Mouse (Mus musculus): ENCODE data around the gene Sim2. TPM values are rescaled to one million over a fixed set of nuclear protein-coding genes. Genes with fewer than 3 reads are reported as not detected.

Sim2 gene
- 0.11 TPM in 1 of 2 replicates, not detected in the other for polyA plus RNA-seq (2014; fragmentation: Nextera tagmentation; extraction: Ambion mirVana)

GRCm38 (mm10) chr16:94084711-94085602 is at the start of gene Sim2:
Sim2 (plus strand) TSS chr16:94084931.
- peaks cover 96% of the 10 kb centered on the region for H3K27me3 ChIP-seq (ENCODE audit: control insufficient read depth, insufficient read depth, low read length)
- 0 out of 2 replicates have a peak within 1 kb of the TSS, but pooled peaks have one; percentile 21 for H3K9ac ChIP-seq (ENCODE audit: low read length)
- H3K9me3 ChIP-seq (ENCODE audit: control insufficient read depth, low read length): no peaks in the 10 kb centered on the region
- H3K27ac ChIP-seq (replicated peaks in 1 of 2; ENCODE audit: control insufficient read depth in 1 of 2, insufficient read depth in 1 of 2, low read depth in 2 of 2, low read length in 2 of 2): no peak within 1 kb of the TSS
- no peak for ATAC-seq (ENCODE audit: insufficient number of reproducible peaks, insufficient read depth, low FRiP score, low read depth)
- peak within 1 kb of the TSS; percentile 33 to 47 for H3K4me3 ChIP-seq (ENCODE audit: control insufficient read depth in 1 of 2, insufficient read depth in 1 of 2, low read depth in 1 of 2, low read length in 2 of 2)
- H3K4me2 ChIP-seq (ENCODE audit: low read length): peak within 1 kb of the TSS; percentile 80
- WGBS: under 1% methylated on average over 72 of the region's 96 CpGs
- H3K4me1 ChIP-seq (ENCODE audit: control insufficient read depth in 2 of 2, insufficient read depth in 2 of 2, low read length in 2 of 2): peaks cover 4 to 23% of the 10 kb centered on the region in 2 experiments; a peak in 3 of 4 replicates
- H3K36me3 ChIP-seq (ENCODE audit: control insufficient read depth, insufficient read depth, low read length): no peaks in the 10 kb centered on the region

- H3K4me3 ChIP-seq (ENCODE audit: control insufficient read depth in 1 of 2, insufficient read depth in 1 of 2, low read depth in 1 of 2, low read length in 2 of 2): no peak overlapping the region
- ATAC-seq (ENCODE audit: insufficient number of reproducible peaks, insufficient read depth, low FRiP score, low read depth): no peak
- no peak overlapping the region for H3K9ac ChIP-seq (ENCODE audit: low read length)
- no peak overlapping the region for H3K4me2 ChIP-seq (ENCODE audit: low read length)
- peaks cover 18% of the 10 kb centered on the region for H3K27me3 ChIP-seq (ENCODE audit: control insufficient read depth, insufficient read depth, low read length)
- no peak overlapping the region for H3K27ac ChIP-seq (replicated peaks in 1 of 2; ENCODE audit: control insufficient read depth in 1 of 2, insufficient read depth in 1 of 2, low read depth in 2 of 2, low read length in 2 of 2)
- peaks cover 3 to 5% of the 10 kb centered on the region in 2 experiments; a peak in 2 of 4 replicates for H3K4me1 ChIP-seq (ENCODE audit: control insufficient read depth in 2 of 2, insufficient read depth in 2 of 2, low read length in 2 of 2)
- H3K36me3 ChIP-seq (ENCODE audit: control insufficient read depth, insufficient read depth, low read length): no peaks in the 10 kb centered on the region
- 84% methylated on average over 7 of the region's 7 CpGs for WGBS
- no peaks in the 10 kb centered on the region for H3K9me3 ChIP-seq (ENCODE audit: control insufficient read depth, low read length)
Observed at GRCm38 (mm10) chr16:94037280-94037679, 47.5 kb upstream of the Sim2 start.

- Histone ChIP-seq H3K27ac (replicated peaks in 1 of 2; ENCODE audit: control insufficient read depth in 1 of 2, insufficient read depth in 1 of 2, low read depth in 2 of 2, low read length in 2 of 2) (no peak overlapping the region), H3K27me3 (ENCODE audit: control insufficient read depth, insufficient read depth, low read length) (peaks cover 18% of the 10 kb centered on the region), H3K4me2 (ENCODE audit: low read length) (no peak overlapping the region), H3K36me3 (ENCODE audit: control insufficient read depth, insufficient read depth, low read length) (no peaks in the 10 kb centered on the region), H3K4me3 (ENCODE audit: control insufficient read depth in 1 of 2, insufficient read depth in 1 of 2, low read depth in 1 of 2, low read length in 2 of 2) (no peak overlapping the region), H3K9me3 (ENCODE audit: control insufficient read depth, low read length) (no peaks in the 10 kb centered on the region), H3K4me1 (ENCODE audit: control insufficient read depth in 2 of 2, insufficient read depth in 2 of 2, low read length in 2 of 2) (peaks cover 3 to 5% of the 10 kb centered on the region in 2 experiments; a peak in 2 of 4 replicates), H3K9ac (ENCODE audit: low read length) (no peak overlapping the region)
- WGBS: 60% methylated on average over 12 of the region's 12 CpGs
- no peak for ATAC-seq (ENCODE audit: insufficient number of reproducible peaks, insufficient read depth, low FRiP score, low read depth)
Observed at GRCm38 (mm10) chr16:94038272-94038985, 46.3 kb upstream of the Sim2 start.

- 74% methylated on average over 9 of the region's 9 CpGs for WGBS
- Histone ChIP-seq H3K4me3 (ENCODE audit: control insufficient read depth in 1 of 2, insufficient read depth in 1 of 2, low read depth in 1 of 2, low read length in 2 of 2) (no peak overlapping the region), H3K27ac (replicated peaks in 1 of 2; ENCODE audit: control insufficient read depth in 1 of 2, insufficient read depth in 1 of 2, low read depth in 2 of 2, low read length in 2 of 2) (no peak overlapping the region), H3K36me3 (ENCODE audit: control insufficient read depth, insufficient read depth, low read length) (no peaks in the 10 kb centered on the region), H3K9ac (ENCODE audit: low read length) (no peak overlapping the region), H3K4me2 (ENCODE audit: low read length) (no peak overlapping the region), H3K27me3 (ENCODE audit: control insufficient read depth, insufficient read depth, low read length) (peaks cover 18% of the 10 kb centered on the region), H3K4me1 (ENCODE audit: control insufficient read depth in 2 of 2, insufficient read depth in 2 of 2, low read length in 2 of 2) (peaks cover 3 to 5% of the 10 kb centered on the region in 2 experiments; a peak in 2 of 4 replicates), H3K9me3 (ENCODE audit: control insufficient read depth, low read length) (no peaks in the 10 kb centered on the region)
- ATAC-seq (ENCODE audit: insufficient number of reproducible peaks, insufficient read depth, low FRiP score, low read depth): no peak
Observed at GRCm38 (mm10) chr16:94038986-94039341, 45.8 kb upstream of the Sim2 start.

- H3K4me1 ChIP-seq (ENCODE audit: control insufficient read depth in 2 of 2, insufficient read depth in 2 of 2, low read length in 2 of 2): peaks cover 3 to 5% of the 10 kb centered on the region in 2 experiments; a peak in 2 of 4 replicates
- H3K9me3 ChIP-seq (ENCODE audit: control insufficient read depth, low read length): no peaks in the 10 kb centered on the region
- H3K9ac ChIP-seq (ENCODE audit: low read length): no peak overlapping the region
- ATAC-seq (ENCODE audit: insufficient number of reproducible peaks, insufficient read depth, low FRiP score, low read depth): no peak
- WGBS: 33% methylated on average over 16 of the region's 16 CpGs
- H3K36me3 ChIP-seq (ENCODE audit: control insufficient read depth, insufficient read depth, low read length): no peaks in the 10 kb centered on the region
- H3K4me2 ChIP-seq (ENCODE audit: low read length): peak overlapping the region; percentile 42
- no peak overlapping the region; a peak in 1 of 4 replicates for H3K4me3 ChIP-seq (ENCODE audit: control insufficient read depth in 1 of 2, insufficient read depth in 1 of 2, low read depth in 1 of 2, low read length in 2 of 2)
- H3K27ac ChIP-seq (replicated peaks in 1 of 2; ENCODE audit: control insufficient read depth in 1 of 2, insufficient read depth in 1 of 2, low read depth in 2 of 2, low read length in 2 of 2): no peak overlapping the region
- H3K27me3 ChIP-seq (ENCODE audit: control insufficient read depth, insufficient read depth, low read length): peaks cover 15% of the 10 kb centered on the region
Observed at GRCm38 (mm10) chr16:94040485-94040884, 44.2 kb upstream of the Sim2 start.

- Histone ChIP-seq H3K9ac (ENCODE audit: low read length) (no peak overlapping the region), H3K36me3 (ENCODE audit: control insufficient read depth, insufficient read depth, low read length) (no peaks in the 10 kb centered on the region), H3K27me3 (ENCODE audit: control insufficient read depth, insufficient read depth, low read length) (peaks cover 14% of the 10 kb centered on the region), H3K4me1 (ENCODE audit: control insufficient read depth in 2 of 2, insufficient read depth in 2 of 2, low read length in 2 of 2) (peaks cover 3 to 5% of the 10 kb centered on the region in 2 experiments; a peak in 2 of 4 replicates), H3K27ac (replicated peaks in 1 of 2; ENCODE audit: control insufficient read depth in 1 of 2, insufficient read depth in 1 of 2, low read depth in 2 of 2, low read length in 2 of 2) (no peak overlapping the region), H3K4me3 (ENCODE audit: control insufficient read depth in 1 of 2, insufficient read depth in 1 of 2, low read depth in 1 of 2, low read length in 2 of 2) (no peak overlapping the region; a peak in 1 of 4 replicates), H3K9me3 (ENCODE audit: control insufficient read depth, low read length) (no peaks in the 10 kb centered on the region), H3K4me2 (ENCODE audit: low read length) (peak overlapping the region; percentile 42)
- WGBS: 40% methylated on average over 18 of the region's 18 CpGs
- no peak for ATAC-seq (ENCODE audit: insufficient number of reproducible peaks, insufficient read depth, low FRiP score, low read depth)
Observed at GRCm38 (mm10) chr16:94041065-94041712, 43.5 kb upstream of the Sim2 start.

GRCm38 (mm10) chr16:94043797-94044196 is 40.9 kb upstream of the Sim2 start:
- no peak overlapping the region for H3K4me2 ChIP-seq (ENCODE audit: low read length)
- H3K4me1 ChIP-seq (ENCODE audit: control insufficient read depth in 2 of 2, insufficient read depth in 2 of 2, low read length in 2 of 2): peaks cover 3 to 5% of the 10 kb centered on the region in 2 experiments; a peak in 1 of 4 replicates
- no peak overlapping the region for H3K4me3 ChIP-seq (ENCODE audit: control insufficient read depth in 1 of 2, insufficient read depth in 1 of 2, low read depth in 1 of 2, low read length in 2 of 2)
- WGBS: 73% methylated on average over 1 of the region's 1 CpGs
- no peak overlapping the region for H3K27ac ChIP-seq (replicated peaks in 1 of 2; ENCODE audit: control insufficient read depth in 1 of 2, insufficient read depth in 1 of 2, low read depth in 2 of 2, low read length in 2 of 2)
- no peaks in the 10 kb centered on the region for H3K9me3 ChIP-seq (ENCODE audit: control insufficient read depth, low read length)
- H3K9ac ChIP-seq (ENCODE audit: low read length): no peak overlapping the region
- H3K27me3 ChIP-seq (ENCODE audit: control insufficient read depth, insufficient read depth, low read length): peaks cover 14% of the 10 kb centered on the region
- no peak for ATAC-seq (ENCODE audit: insufficient number of reproducible peaks, insufficient read depth, low FRiP score, low read depth)
- no peaks in the 10 kb centered on the region for H3K36me3 ChIP-seq (ENCODE audit: control insufficient read depth, insufficient read depth, low read length)

Data from heart, embryonic 14.5 days (tissue).